8 mouse cellular contexts compared by ENCODE assay signal in the genomic region with DNA sequence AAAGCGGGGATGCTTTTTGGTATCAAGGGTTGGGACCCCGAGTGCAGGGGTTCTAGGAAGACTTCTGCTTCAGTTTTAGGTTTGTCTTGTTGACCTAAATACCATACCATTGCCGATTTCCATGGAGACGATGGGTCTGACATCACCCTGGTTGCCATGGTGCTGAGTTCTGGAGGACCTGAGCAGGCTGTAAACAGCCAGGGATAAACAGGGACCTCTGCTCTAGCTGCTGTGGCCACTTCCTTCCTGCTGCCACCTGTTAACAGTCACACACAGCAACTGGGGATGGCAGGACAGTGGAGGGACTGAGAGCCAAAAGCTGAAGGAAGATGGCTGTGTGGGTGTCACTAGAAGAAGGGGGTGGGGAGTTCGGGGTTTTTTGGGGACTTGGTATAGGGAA. TPM values are rescaled to one million over a fixed set of nuclear protein-coding genes. Genes with fewer than 3 reads are reported as not detected.
DNase-seq lines count a peak whose midpoint lies in the region; ATAC-seq and TF ChIP-seq lines count a peak whose summit lies in the region.

No protein-coding gene starts in this region.

- peaks cover 10% of the 10 kb centered on the region for H3K36me3 ChIP-seq in ES-Bruce4 (ENCODE audit: control insufficient read depth, insufficient read depth, low read length, poor library complexity, severe bottlenecking)
- H3K36me3 ChIP-seq in forebrain, embryonic 11.5 days (ENCODE audit: control insufficient read depth, insufficient read depth, low read length), result peaks cover 4% of the 10 kb centered on the region
- H3K36me3 ChIP-seq in kidney, embryonic 14.5 days (ENCODE audit: control insufficient read depth, insufficient read depth, low read length), result peaks cover 24% of the 10 kb centered on the region
- H3K36me3 ChIP-seq in macrophage (ENCODE audit: inconsistent target), result peaks cover 14% of the 10 kb centered on the region; the same call in 1 of the 2 replicates
- peaks cover 5% of the 10 kb centered on the region; the same call in 1 of the 2 replicates for H3K36me3 ChIP-seq in stomach, postnatal 0 days (ENCODE audit: control insufficient read depth, insufficient read depth, low read length)

- TF ChIP-seq CTCF in ES-Bruce4 (IDR thresholded peaks at IDR 0.05; ENCODE audit: low read depth, low read length), result no peak
- no peak for TF ChIP-seq CTCF in stomach, postnatal 0 days (IDR thresholded peaks at IDR 0.05; ENCODE audit: low read depth)

- DNase-seq in gastrocnemius, postnatal 14 days, result peak; percentile 31
- DNase-seq in gastrocnemius, postnatal 10 days, result no peak
- no peak for DNase-seq in forebrain, embryonic 11.5 days (ENCODE audit: low spot score)
- DNase-seq in stomach, postnatal 0 days (ENCODE audit: low spot score), result peak; percentile 37
- no peak for DNase-seq in yolk sac, embryonic 10.5 days (ENCODE audit: low spot score)

- peak overlapping the region; percentile 63 for H3K4me2 ChIP-seq in forebrain, embryonic 11.5 days (ENCODE audit: low read depth, low read length, severe bottlenecking)
- peak overlapping the region; percentile 60 for H3K4me2 ChIP-seq in kidney, embryonic 14.5 days (replicated peaks; ENCODE audit: low read depth, low read length)
- H3K4me2 ChIP-seq in stomach, postnatal 0 days (replicated peaks; ENCODE audit: low read depth), result peak overlapping the region; percentile 67

- peaks cover 5% of the 10 kb centered on the region for H3K4me1 ChIP-seq in ES-Bruce4 (ENCODE audit: control insufficient read depth, insufficient read depth, low read length)
- peaks cover 8% of the 10 kb centered on the region; the same call in 1 of the 2 replicates for H3K4me1 ChIP-seq in forebrain, embryonic 11.5 days (replicated peaks; ENCODE audit: control insufficient read depth, insufficient read depth, low read length)
- peaks cover 7% of the 10 kb centered on the region for H3K4me1 ChIP-seq in kidney, embryonic 14.5 days (ENCODE audit: control insufficient read depth, insufficient read depth, low read length)
- H3K4me1 ChIP-seq in stomach, postnatal 0 days (replicated peaks; ENCODE audit: control insufficient read depth, insufficient read depth), result peaks cover 5% of the 10 kb centered on the region

- 25% methylated on average over 5 of the region's 5 CpGs for WGBS in forebrain, embryonic 11.5 days
- 36% methylated on average over 5 of the region's 5 CpGs for WGBS in kidney, embryonic 14.5 days
- 8% methylated on average over 5 of the region's 5 CpGs for WGBS in macrophage (ENCODE audit: missing documents)
- 28% methylated on average over 5 of the region's 5 CpGs for WGBS in stomach, postnatal 0 days

- no peaks in the 10 kb centered on the region for H3K27me3 ChIP-seq in ES-Bruce4 (ENCODE audit: control insufficient read depth, insufficient read depth, low read length, poor library complexity, severe bottlenecking)
- no peaks in the 10 kb centered on the region for H3K27me3 ChIP-seq in forebrain, embryonic 11.5 days (ENCODE audit: control insufficient read depth, insufficient read depth, low read length)
- no peaks in the 10 kb centered on the region for H3K27me3 ChIP-seq in kidney, embryonic 14.5 days (ENCODE audit: control insufficient read depth, insufficient read depth, low read length)
- no peaks in the 10 kb centered on the region for H3K27me3 ChIP-seq in stomach, postnatal 0 days (ENCODE audit: control insufficient read depth, insufficient read depth, low read length)

- intact Hi-C loops in gastrocnemius, postnatal 14 days (cut with DNase I; ENCODE audit: low total_unique reads), result no loop called here

- H3K4me3 ChIP-seq in ES-Bruce4 (ENCODE audit: low read depth, low read length), result peak overlapping the region; percentile 48
- H3K4me3 ChIP-seq in forebrain, embryonic 11.5 days (ENCODE audit: low read depth, low read length), result peak overlapping the region; percentile 30
- peak overlapping the region; percentile 38 for H3K4me3 ChIP-seq in kidney, embryonic 14.5 days (ENCODE audit: low read length)
- H3K4me3 ChIP-seq in macrophage (ENCODE audit: inconsistent target), result peak overlapping the region; percentile 30
- peak overlapping the region; percentile 48 for H3K4me3 ChIP-seq in stomach, postnatal 0 days (ENCODE audit: low read depth, low read length)

- no peak for TF ChIP-seq POLR2A in ES-Bruce4 (IDR thresholded peaks at IDR 0.05; ENCODE audit: insufficient read depth, low read length)

- no peak for ATAC-seq in forebrain, embryonic 11.5 days (replicated peaks; ENCODE audit: low FRiP score)
- no peak for ATAC-seq in kidney, embryonic 14.5 days (ENCODE audit: low FRiP score, low TSS enrichment)
- ATAC-seq in stomach, postnatal 0 days (ENCODE audit: low FRiP score, low TSS enrichment), result peak; percentile 43; the same call in 1 of the 2 replicates

- TF ChIP-seq EP300 in ES-Bruce4 (IDR thresholded peaks at IDR 0.05; ENCODE audit: insufficient read depth, low read depth, low read length), result no peak
- no peak for TF ChIP-seq EP300 in stomach, postnatal 0 days (optimal IDR thresholded peaks at IDR 0.05)

- H3K9me3 ChIP-seq in ES-Bruce4 (replicated peaks; ENCODE audit: control insufficient read depth, insufficient read depth, low read length, poor library complexity, severe bottlenecking), result no peaks in the 10 kb centered on the region
- no peaks in the 10 kb centered on the region for H3K9me3 ChIP-seq in forebrain, embryonic 11.5 days (ENCODE audit: control insufficient read depth, low read length)
- H3K9me3 ChIP-seq in kidney, embryonic 14.5 days (ENCODE audit: control insufficient read depth, low read length), result no peaks in the 10 kb centered on the region
- no peaks in the 10 kb centered on the region for H3K9me3 ChIP-seq in stomach, postnatal 0 days (ENCODE audit: control insufficient read depth, low read length)

- peak overlapping the region; percentile 68 for H3K9ac ChIP-seq in ES-Bruce4 (ENCODE audit: low read depth, poor library complexity, severe bottlenecking)
- peak overlapping the region; percentile 41 for H3K9ac ChIP-seq in forebrain, embryonic 11.5 days (ENCODE audit: low read length)
- H3K9ac ChIP-seq in kidney, embryonic 14.5 days (ENCODE audit: low read depth, low read length), result peak overlapping the region; percentile 34; the same call in 1 of the 2 replicates
- peak overlapping the region; percentile 59 for H3K9ac ChIP-seq in stomach, postnatal 0 days (ENCODE audit: low read length)

- H3K79me2 ChIP-seq in macrophage (ENCODE audit: inconsistent target), result peaks cover 9% of the 10 kb centered on the region

- H3K27ac ChIP-seq in ES-Bruce4 (ENCODE audit: insufficient read depth, low read length), result peak overlapping the region; percentile 86
- no peak overlapping the region for H3K27ac ChIP-seq in forebrain, embryonic 11.5 days (ENCODE audit: low read depth, low read length)
- peak overlapping the region; percentile 39; the same call in 1 of the 2 replicates for H3K27ac ChIP-seq in kidney, embryonic 14.5 days (ENCODE audit: low read depth, low read length)
- H3K27ac ChIP-seq in macrophage, result peak overlapping the region; percentile 25; the same call in 1 of the 2 replicates
- H3K27ac ChIP-seq in stomach, postnatal 0 days (replicated peaks), result peak overlapping the region; percentile 66

RNA-seq across cellular contexts. Expression of a gene that starts 0.8 kb away (rescaled TPM):
- 100 to 1,000 TPM; 163 to 164 TPM for total RNA-seq in gastrocnemius, postnatal 14 days (2021)
- total RNA-seq in gastrocnemius, postnatal 10 days (2021), result 100 to 1,000 TPM; 155 to 167 TPM
- polyA plus RNA-seq in ES-Bruce4 (2011; ENCODE audit: insufficient read depth, insufficient read length, low read depth, missing spikeins), result 12.2 and 13.6 TPM in 2 replicates
- polyA plus RNA-seq in forebrain, embryonic 11.5 days (2014; fragmentation: Nextera tagmentation; extraction: Ambion mirVana), result 9.1 and 10.0 TPM in 2 replicates
- polyA plus RNA-seq in kidney, embryonic 14.5 days (2014; fragmentation: Nextera tagmentation; extraction: Ambion mirVana), result 15.5 and 19.4 TPM in 2 replicates
- total RNA-seq in macrophage (2018; cell fraction: chromatin; rRNA removed), result 10 to 100 TPM in 12 of 26 experiments, 1 to 10 TPM in 14; 2.4 to 38.0 (median 9.6) TPM
- total RNA-seq in macrophage (2018; cell fraction: cytosol; rRNA removed), result 10 to 100 TPM in 13 of 26 experiments, 1 to 10 TPM in 13; 4.4 to 31.6 (median 10.6) TPM
- total RNA-seq in macrophage (2018; cell fraction: nucleus; rRNA removed), result 10 to 100 TPM in 17 of 26 experiments, 1 to 10 TPM in 9; 4.8 to 57.4 (median 22.0) TPM
- polyA plus RNA-seq in macrophage (2018), result 5.3 to 6.8 TPM (median 5.4 TPM) in 3 replicates
- 48.4 and 48.6 TPM in 2 replicates for polyA plus RNA-seq in stomach, postnatal 0 days (2015; fragmentation: Nextera tagmentation; extraction: Ambion mirVana)

RNA-seq across cellular contexts. Expression of a gene that starts 7.3 kb away (rescaled TPM):
- total RNA-seq in gastrocnemius, postnatal 14 days (2021), result 10 to 100 TPM; 10.8 to 13.6 TPM
- total RNA-seq in gastrocnemius, postnatal 10 days (2021), result 10 to 100 TPM; 15.9 to 22.2 TPM
- polyA plus RNA-seq in ES-Bruce4 (2011; ENCODE audit: insufficient read depth, insufficient read length, low read depth, missing spikeins) (41.7 and 43.3 TPM in 2 replicates), macrophage (2018) (7.7 to 18.5 TPM (median 16.4 TPM) in 3 replicates)
- polyA plus RNA-seq in forebrain, embryonic 11.5 days (2014; fragmentation: Nextera tagmentation; extraction: Ambion mirVana), result 53.9 and 60.6 TPM in 2 replicates
- 45.7 and 53.0 TPM in 2 replicates for polyA plus RNA-seq in kidney, embryonic 14.5 days (2014; fragmentation: Nextera tagmentation; extraction: Ambion mirVana)
- 10 to 100 TPM in 20 of 26 experiments, 1 to 10 TPM in 6; 4.4 to 47.1 (median 15.0) TPM for total RNA-seq in macrophage (2018; cell fraction: chromatin; rRNA removed)
- 10 to 100 TPM; 10.7 to 26.7 (median 19.6) TPM for total RNA-seq in macrophage (2018; cell fraction: cytosol; rRNA removed)
- 10 to 100 TPM in 24 of 26 experiments, 1 to 10 TPM in 2; 8.7 to 39.2 (median 17.9) TPM for total RNA-seq in macrophage (2018; cell fraction: nucleus; rRNA removed)
- 18.0 and 21.3 TPM in 2 replicates for polyA plus RNA-seq in stomach, postnatal 0 days (2015; fragmentation: Nextera tagmentation; extraction: Ambion mirVana)

RNA-seq across cellular contexts. Expression of a gene that starts 17.1 kb away (rescaled TPM):
- total RNA-seq in gastrocnemius, postnatal 14 days (2021), result 1 to 10 TPM; 4.6 to 6.3 TPM
- total RNA-seq in gastrocnemius, postnatal 10 days (2021), result 1 to 10 TPM; 9.8 to 9.9 TPM
- polyA plus RNA-seq in ES-Bruce4 (2011; ENCODE audit: insufficient read depth, insufficient read length, low read depth, missing spikeins), result 48.3 and 51.9 TPM in 2 replicates
- polyA plus RNA-seq in forebrain, embryonic 11.5 days (2014; fragmentation: Nextera tagmentation; extraction: Ambion mirVana), result 62.5 and 71.1 TPM in 2 replicates
- polyA plus RNA-seq in kidney, embryonic 14.5 days (2014; fragmentation: Nextera tagmentation; extraction: Ambion mirVana), result 53.8 and 60.4 TPM in 2 replicates
- 10 to 100 TPM in 18 of 26 experiments, 1 to 10 TPM in 8; 4.5 to 22.9 (median 17.9) TPM for total RNA-seq in macrophage (2018; cell fraction: chromatin; rRNA removed)
- 10 to 100 TPM; 12.5 to 29.0 (median 22.6) TPM for total RNA-seq in macrophage (2018; cell fraction: cytosol; rRNA removed)
- total RNA-seq in macrophage (2018; cell fraction: nucleus; rRNA removed), result 10 to 100 TPM in 21 of 26 experiments, 1 to 10 TPM in 5; 5.5 to 26.4 (median 16.5) TPM
- 15.3 to 25.4 TPM (median 21.3 TPM) in 3 replicates for polyA plus RNA-seq in macrophage (2018)
- 49.7 and 55.0 TPM in 2 replicates for polyA plus RNA-seq in stomach, postnatal 0 days (2015; fragmentation: Nextera tagmentation; extraction: Ambion mirVana)

RNA-seq across cellular contexts. Expression of a gene that starts 19.0 kb away (rescaled TPM):
- 10 to 100 TPM; 35.9 to 38.8 TPM for total RNA-seq in gastrocnemius, postnatal 14 days (2021)
- 10 to 100 TPM; 50.0 to 57.8 TPM for total RNA-seq in gastrocnemius, postnatal 10 days (2021)
- 87.4 and 88.9 TPM in 2 replicates for polyA plus RNA-seq in ES-Bruce4 (2011; ENCODE audit: insufficient read depth, insufficient read length, low read depth, missing spikeins)
- 30.9 and 31.6 TPM in 2 replicates for polyA plus RNA-seq in forebrain, embryonic 11.5 days (2014; fragmentation: Nextera tagmentation; extraction: Ambion mirVana)
- polyA plus RNA-seq in kidney, embryonic 14.5 days (2014; fragmentation: Nextera tagmentation; extraction: Ambion mirVana), result 42.8 and 64.0 TPM in 2 replicates
- total RNA-seq in macrophage (2018; cell fraction: chromatin; rRNA removed), result 10 to 100 TPM; 48.7 to 87.6 (median 68.7) TPM
- 10 to 100 TPM; 33.2 to 42.6 (median 38.5) TPM for total RNA-seq in macrophage (2018; cell fraction: cytosol; rRNA removed)
- total RNA-seq in macrophage (2018; cell fraction: nucleus; rRNA removed), result 10 to 100 TPM; 43.0 to 71.0 (median 53.3) TPM
- 32.7 to 33.3 TPM (median 32.9 TPM) in 3 replicates for polyA plus RNA-seq in macrophage (2018)
- 42.6 and 49.0 TPM in 2 replicates for polyA plus RNA-seq in stomach, postnatal 0 days (2015; fragmentation: Nextera tagmentation; extraction: Ambion mirVana)

RNA-seq across cellular contexts. Expression of a gene that starts 19.1 kb away (rescaled TPM):
- 10 to 100 TPM in 1 of 2 experiments, 1 to 10 TPM in 1; 9.6 to 14.4 TPM for total RNA-seq in gastrocnemius, postnatal 14 days (2021)
- 10 to 100 TPM; 19.7 to 22.3 TPM for total RNA-seq in gastrocnemius, postnatal 10 days (2021)
- polyA plus RNA-seq in ES-Bruce4 (2011; ENCODE audit: insufficient read depth, insufficient read length, low read depth, missing spikeins) (290 and 304 TPM in 2 replicates), macrophage (2018) (6.1 to 27.6 TPM (median 13.1 TPM) in 3 replicates)
- 491 and 495 TPM in 2 replicates for polyA plus RNA-seq in forebrain, embryonic 11.5 days (2014; fragmentation: Nextera tagmentation; extraction: Ambion mirVana)
- polyA plus RNA-seq in kidney, embryonic 14.5 days (2014; fragmentation: Nextera tagmentation; extraction: Ambion mirVana), result 632 and 773 TPM in 2 replicates
- 10 to 100 TPM in 1 of 26 experiments, 1 to 10 TPM in 4, under 1 TPM in 1, not detected in 20; 0.84 to 11.0 (median 1.2) TPM for total RNA-seq in macrophage (2018; cell fraction: chromatin; rRNA removed)
- 10 to 100 TPM in 2 of 26 experiments, 1 to 10 TPM in 24; 3.7 to 12.0 (median 7.7) TPM for total RNA-seq in macrophage (2018; cell fraction: cytosol; rRNA removed)
- 1 to 10 TPM in 25 of 26 experiments, not detected in 1; 1.2 to 8.0 (median 2.1) TPM for total RNA-seq in macrophage (2018; cell fraction: nucleus; rRNA removed)
- polyA plus RNA-seq in stomach, postnatal 0 days (2015; fragmentation: Nextera tagmentation; extraction: Ambion mirVana), result 158 and 179 TPM in 2 replicates

Comparison
In these comparisons a context has a peak if more than half of its experiments do, and no peak if none do; other contexts are left out.
1. DNase-seq: peak in gastrocnemius, postnatal 14 days (single experiment) and stomach, postnatal 0 days (single experiment); none in gastrocnemius, postnatal 10 days (single experiment), forebrain, embryonic 11.5 days (single experiment) and yolk sac, embryonic 10.5 days (single experiment).
2. Peak in every context shown above with its lines, with median percentiles within 50 percentile points of each other: H3K4me3 ChIP-seq, H3K9ac ChIP-seq and H3K4me2 ChIP-seq.